Mouse (Mus musculus): ENCODE results near the gene Arf4. TPM values are rescaled to one million over a fixed set of nuclear protein-coding genes. Genes with fewer than 3 reads are reported as not detected.

Gene Arf4
- polyA plus RNA-seq (2015; fragmentation: Nextera tagmentation; extraction: Ambion mirVana), result 641 and 642 TPM in 2 replicates

DNA sequence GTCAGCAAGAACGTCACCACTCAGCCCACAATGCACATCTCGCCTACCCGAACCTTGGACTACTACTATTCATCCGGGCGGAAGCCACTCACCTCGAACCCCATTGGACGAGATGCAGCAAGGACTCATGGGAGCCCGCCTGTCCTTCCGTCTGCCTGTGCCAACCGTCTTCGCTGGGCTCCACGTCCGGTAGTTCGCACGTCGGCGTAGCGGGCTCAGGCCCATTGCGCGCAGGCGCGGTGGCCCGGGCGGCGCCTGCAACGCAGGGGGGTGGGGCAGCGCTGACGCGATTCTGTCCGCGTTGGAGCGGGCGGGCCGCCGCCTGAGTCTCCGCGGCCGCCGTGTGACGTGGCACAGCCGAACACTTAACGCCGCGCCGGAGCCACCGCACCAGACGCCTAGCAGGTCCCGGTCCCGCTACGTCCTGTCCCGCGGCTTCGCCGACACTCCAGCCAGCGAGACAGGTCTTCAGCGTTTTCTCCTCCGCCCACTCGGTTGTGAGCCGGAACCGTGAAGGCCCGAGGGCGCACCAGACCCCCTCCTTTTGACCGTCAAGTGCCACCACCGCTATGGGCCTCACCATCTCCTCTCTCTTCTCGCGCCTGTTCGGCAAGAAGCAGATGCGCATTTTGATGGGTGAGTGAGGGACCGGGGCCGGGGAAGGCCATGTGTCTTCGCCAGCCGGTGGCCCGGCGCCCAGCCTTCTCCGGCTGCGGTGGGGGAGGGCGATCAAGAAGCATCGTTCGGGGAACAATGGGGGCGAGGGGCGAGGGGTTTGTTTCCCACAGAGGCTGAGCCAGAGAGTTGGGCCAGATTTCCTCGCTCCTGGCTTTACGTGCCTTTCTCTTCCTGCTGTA is at the start of gene Arf4:
TSS of gene Arf4 (plus strand) at position 224 of the 857 bp plus-strand sequence.
- peak within 1 kb of the TSS; percentile 93 for H3K9ac ChIP-seq
- H3K4me2 ChIP-seq (replicated peaks), result peak within 1 kb of the TSS; percentile 59
- no peaks in the 10 kb centered on the region for H3K27me3 ChIP-seq
- peaks cover 12% of the 10 kb centered on the region; the same call in 1 of the 2 replicates for H3K4me1 ChIP-seq
- peak within 1 kb of the TSS; percentile 96 for H3K27ac ChIP-seq (replicated peaks)
- H3K4me3 ChIP-seq (replicated peaks), result peak within 1 kb of the TSS; percentile 87
- under 1% methylated on average over 83 of the region's 83 CpGs for WGBS
- ATAC-seq (ENCODE audit: insufficient number of reproducible peaks, low FRiP score, low TSS enrichment, low read depth), result peak; percentile 99
- H3K36me3 ChIP-seq, result no peaks in the 10 kb centered on the region; the same call in 1 of the 2 replicates
- H3K9me3 ChIP-seq (replicated peaks), result no peaks in the 10 kb centered on the region

DNA sequence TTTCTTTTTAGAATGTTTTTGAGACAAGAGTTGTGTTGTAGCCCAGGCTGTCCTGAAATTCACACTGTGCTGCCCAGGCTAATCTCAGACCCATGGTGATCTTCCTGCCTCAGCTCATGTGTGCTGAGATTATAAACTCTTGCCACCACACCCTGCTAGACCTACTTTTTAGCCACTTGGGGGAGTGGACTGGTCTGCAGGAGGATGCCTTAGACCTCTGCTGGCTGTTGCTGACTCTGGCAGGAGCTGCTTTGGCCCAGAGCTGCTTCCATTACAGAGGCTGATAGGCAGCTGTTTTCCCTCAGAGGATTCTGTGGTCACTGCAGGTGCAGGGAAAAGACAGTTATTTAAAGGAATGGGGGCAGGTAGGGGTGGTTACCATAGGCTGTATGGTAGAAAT is 46.5 kb upstream of the Arf4 start:
- no peaks in the 10 kb centered on the region for H3K27me3 ChIP-seq
- no peak overlapping the region for H3K4me2 ChIP-seq (replicated peaks)
- no peak overlapping the region for H3K4me3 ChIP-seq (replicated peaks)
- no peak overlapping the region for H3K27ac ChIP-seq (replicated peaks)
- 0 out of 2 replicates have a peak, but pooled peaks cover 7% of the 10 kb centered on the region for H3K4me1 ChIP-seq
- no peak overlapping the region for H3K9ac ChIP-seq
- no peak for ATAC-seq (ENCODE audit: insufficient number of reproducible peaks, low FRiP score, low TSS enrichment, low read depth)
- H3K9me3 ChIP-seq (replicated peaks), result no peaks in the 10 kb centered on the region
- H3K36me3 ChIP-seq, result peaks cover 12% of the 10 kb centered on the region

- Histone ChIP-seq H3K9me3 (replicated peaks) (no peaks in the 10 kb centered on the region), H3K4me3 (replicated peaks) (no peak overlapping the region), H3K4me1 (no peaks in the 10 kb centered on the region), H3K9ac (no peak overlapping the region), H3K27ac (replicated peaks) (no peak overlapping the region), H3K36me3 (peaks cover 28% of the 10 kb centered on the region), H3K4me2 (replicated peaks) (no peak overlapping the region), H3K27me3 (no peaks in the 10 kb centered on the region)
- ATAC-seq (ENCODE audit: insufficient number of reproducible peaks, low FRiP score, low TSS enrichment, low read depth), result no peak
- WGBS, result 82% methylated on average over 2 of the region's 2 CpGs
These were observed 44.5 kb upstream of the Arf4 start for GRCm38 (mm10) chr14:26593281-26593895.

DNA sequence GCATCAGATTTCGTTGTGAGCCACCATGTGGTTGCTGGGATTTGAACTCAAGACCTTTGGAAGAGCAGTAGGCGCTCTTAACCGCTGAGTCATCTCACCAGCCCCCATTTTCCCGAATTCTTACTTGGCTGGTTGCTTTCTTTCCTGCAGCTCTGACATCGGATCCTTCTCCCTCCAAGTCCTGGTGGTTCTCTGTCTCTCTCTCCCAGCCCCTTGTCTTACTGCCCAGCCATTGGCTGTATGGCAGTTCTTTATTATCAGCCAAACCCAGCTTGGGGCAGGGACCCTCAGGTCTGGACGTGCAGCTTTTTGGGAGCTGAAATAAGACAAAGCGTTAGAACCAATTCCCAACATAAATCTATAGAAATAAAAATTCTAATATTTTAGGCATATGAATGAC is 42.7 kb upstream of the Arf4 start:
- Histone ChIP-seq H3K27ac (replicated peaks) (no peak overlapping the region), H3K27me3 (no peaks in the 10 kb centered on the region), H3K9me3 (replicated peaks) (no peaks in the 10 kb centered on the region), H3K4me3 (replicated peaks) (no peak overlapping the region), H3K9ac (no peak overlapping the region), H3K36me3 (peaks cover 40% of the 10 kb centered on the region), H3K4me1 (no peaks in the 10 kb centered on the region), H3K4me2 (replicated peaks) (no peak overlapping the region)
- WGBS, result 92% methylated on average over 7 of the region's 7 CpGs
- ATAC-seq (ENCODE audit: insufficient number of reproducible peaks, low FRiP score, low TSS enrichment, low read depth), result no peak

GRCm38 (mm10) chr14:26595695-26596365 is 42.0 kb upstream of the Arf4 start:
- Histone ChIP-seq H3K36me3 (peaks cover 44% of the 10 kb centered on the region), H3K4me1 (no peaks in the 10 kb centered on the region), H3K4me2 (replicated peaks) (no peak overlapping the region), H3K9me3 (replicated peaks) (no peaks in the 10 kb centered on the region), H3K27me3 (no peaks in the 10 kb centered on the region), H3K4me3 (replicated peaks) (no peak overlapping the region), H3K27ac (replicated peaks) (no peak overlapping the region), H3K9ac (no peak overlapping the region)
- no peak for ATAC-seq (ENCODE audit: insufficient number of reproducible peaks, low FRiP score, low TSS enrichment, low read depth)
- 86% methylated on average over 5 of the region's 5 CpGs for WGBS

- Histone ChIP-seq H3K4me3 (replicated peaks) (no peak overlapping the region), H3K27ac (replicated peaks) (no peak overlapping the region), H3K9ac (no peak overlapping the region), H3K36me3 (peaks cover 50% of the 10 kb centered on the region), H3K4me2 (replicated peaks) (no peak overlapping the region), H3K4me1 (no peaks in the 10 kb centered on the region), H3K9me3 (replicated peaks) (no peaks in the 10 kb centered on the region), H3K27me3 (no peaks in the 10 kb centered on the region)
- 87% methylated on average over 4 of the region's 4 CpGs for WGBS
- no peak for ATAC-seq (ENCODE audit: insufficient number of reproducible peaks, low FRiP score, low TSS enrichment, low read depth)
These were observed 32.5 kb upstream of the Arf4 start for GRCm38 (mm10) chr14:26605354-26605753.

DNA sequence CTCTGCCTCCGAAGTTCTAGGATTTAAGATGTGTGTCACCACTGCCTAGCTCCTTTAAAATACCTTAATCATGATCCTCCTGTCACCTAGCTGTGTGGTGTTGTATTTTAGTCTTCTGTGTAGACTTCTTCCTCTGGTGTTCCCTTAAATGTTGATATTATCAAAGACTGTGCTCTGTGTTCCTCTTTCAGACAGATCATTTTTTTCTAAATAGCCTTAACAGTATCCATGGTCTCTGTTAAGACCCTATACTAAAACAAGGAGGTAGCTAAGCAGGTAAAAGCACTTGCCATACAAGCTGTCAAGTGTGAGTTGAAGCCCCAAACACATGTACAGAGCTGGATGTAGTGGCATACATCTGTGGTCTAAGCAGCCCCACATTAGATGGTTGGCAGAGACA is 28.2 kb upstream of the Arf4 start:
- Histone ChIP-seq H3K4me3 (replicated peaks) (no peak overlapping the region), H3K4me2 (replicated peaks) (no peak overlapping the region), H3K36me3 (peaks cover 52% of the 10 kb centered on the region), H3K27ac (replicated peaks) (no peak overlapping the region), H3K9ac (no peak overlapping the region), H3K27me3 (no peaks in the 10 kb centered on the region), H3K4me1 (no peaks in the 10 kb centered on the region), H3K9me3 (replicated peaks) (no peaks in the 10 kb centered on the region)
- 86% methylated on average over 1 of the region's 1 CpGs for WGBS
- ATAC-seq (ENCODE audit: insufficient number of reproducible peaks, low FRiP score, low TSS enrichment, low read depth), result no peak

DNA sequence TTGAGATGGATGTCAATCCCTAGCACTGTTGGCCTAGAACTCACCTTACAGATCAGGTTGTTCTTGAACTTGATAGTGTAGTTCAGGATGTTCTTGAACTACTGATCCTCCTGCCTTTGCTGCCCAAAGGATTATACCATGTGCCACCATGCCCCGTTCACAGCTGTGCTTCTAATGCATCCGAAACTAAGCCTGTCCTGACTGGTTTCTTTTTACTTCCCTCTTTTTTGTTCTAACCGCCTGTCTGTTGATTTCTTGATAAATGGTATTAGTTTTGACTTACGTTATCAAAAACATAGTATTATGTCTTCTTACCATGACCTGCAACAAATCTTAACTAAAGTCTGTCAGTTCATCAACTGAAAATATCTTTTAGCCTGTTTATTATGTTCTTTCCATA is 27.2 kb upstream of the Arf4 start:
- Histone ChIP-seq H3K27me3 (no peaks in the 10 kb centered on the region), H3K4me3 (replicated peaks) (no peak overlapping the region), H3K36me3 (peaks cover 46% of the 10 kb centered on the region), H3K9ac (no peak overlapping the region), H3K27ac (replicated peaks) (no peak overlapping the region), H3K4me2 (replicated peaks) (no peak overlapping the region), H3K4me1 (no peaks in the 10 kb centered on the region), H3K9me3 (replicated peaks) (no peaks in the 10 kb centered on the region)
- ATAC-seq (ENCODE audit: insufficient number of reproducible peaks, low FRiP score, low TSS enrichment, low read depth), result no peak
- WGBS, result 86% methylated on average over 4 of the region's 4 CpGs

DNA sequence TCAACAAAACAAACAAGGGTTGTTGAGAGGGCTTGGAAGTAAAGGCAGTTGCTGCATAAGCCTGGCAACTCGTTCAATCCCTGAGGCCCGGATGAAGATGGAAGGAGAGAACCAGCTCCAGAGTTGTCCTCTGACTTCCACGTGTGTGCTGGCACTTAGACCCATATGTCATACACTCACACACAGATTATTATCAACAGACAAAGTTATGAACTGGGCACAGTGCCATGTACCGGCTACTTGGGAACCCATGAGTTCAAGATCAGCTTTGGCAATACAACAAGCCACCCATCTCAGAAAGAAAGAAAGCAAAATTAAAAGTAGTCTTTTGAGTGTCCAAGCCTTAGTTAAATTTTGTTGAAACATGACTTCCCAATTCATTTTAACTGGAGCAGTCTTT is 12.6 kb upstream of the Arf4 start:
- H3K4me1 ChIP-seq, result no peaks in the 10 kb centered on the region
- no peak overlapping the region for H3K27ac ChIP-seq (replicated peaks)
- ATAC-seq (ENCODE audit: insufficient number of reproducible peaks, low FRiP score, low TSS enrichment, low read depth), result no peak
- no peak overlapping the region for H3K4me2 ChIP-seq (replicated peaks)
- no peaks in the 10 kb centered on the region for H3K9me3 ChIP-seq (replicated peaks)
- H3K4me3 ChIP-seq (replicated peaks), result no peak overlapping the region
- H3K9ac ChIP-seq, result no peak overlapping the region
- WGBS, result 86% methylated on average over 4 of the region's 4 CpGs
- no peaks in the 10 kb centered on the region for H3K27me3 ChIP-seq
- peaks cover 72% of the 10 kb centered on the region for H3K36me3 ChIP-seq

- no peak for ATAC-seq (ENCODE audit: insufficient number of reproducible peaks, low FRiP score, low TSS enrichment, low read depth)
- Histone ChIP-seq H3K9ac (no peak overlapping the region), H3K4me1 (no peaks in the 10 kb centered on the region), H3K4me3 (replicated peaks) (no peak overlapping the region), H3K9me3 (replicated peaks) (no peaks in the 10 kb centered on the region), H3K36me3 (peaks cover 66% of the 10 kb centered on the region), H3K27ac (replicated peaks) (no peak overlapping the region), H3K27me3 (no peaks in the 10 kb centered on the region), H3K4me2 (replicated peaks) (no peak overlapping the region)
- 83% methylated on average over 5 of the region's 5 CpGs for WGBS
These were observed 11.2 kb upstream of the Arf4 start for GRCm38 (mm10) chr14:26626605-26627140.
